Mouse (Mus musculus) common myeloid progenitor, adult 5-6 weeks (primary cell): ENCODE results near the gene Apol9a. TPM values are rescaled to one million over a fixed set of nuclear protein-coding genes. Genes with fewer than 3 reads are reported as not detected.

Source experiments
- ATAC-seq: replicated peaks from 2 replicates; pipeline ENCODE4 v1.8.0; 2016; ENCODE audit warnings: low read depth, mild to moderate bottlenecking, moderate TSS enrichment, inconsistent platforms; ENCODE audit not compliant: poor library complexity, severe bottlenecking
- total RNA-seq: library from RNA; stranded (forward); fragments of 200-1000, 187-1606 nt; gene quantifications from 2 replicates; pipeline ENCODE4 v1.2.3, GENCODE M21; 2017

The Apol9a gene
- total RNA-seq, 1 experiment from 2014 or later = not detected

DNA sequence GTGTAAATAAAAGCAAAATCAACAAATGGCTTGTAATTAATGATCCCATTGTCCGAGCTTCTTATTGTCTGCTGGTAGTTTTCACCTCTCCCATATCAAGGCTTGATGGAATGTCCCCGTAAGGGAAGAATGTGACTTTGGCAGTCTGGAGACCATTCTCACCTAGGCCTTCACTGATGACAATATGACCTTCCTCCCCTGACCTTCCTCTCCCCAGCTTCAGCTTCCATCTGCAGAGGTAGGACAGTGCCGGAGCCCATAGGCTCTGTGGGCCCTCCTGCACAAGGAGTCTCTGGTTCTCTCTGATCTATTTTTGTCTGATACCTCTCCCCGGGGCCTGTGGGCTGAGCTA, 56.5 kb downstream of the Apol9a start:
- ATAC-seq = no peak

Other genes with a start within 250 kb of the Apol9a start
- 1.7 and 2.1 TPM in 2 replicates for gene Rbfox2, start 104.1 kb downstream of the Apol9a start, total RNA-seq
- not detected in 2 replicates for gene Apol7a, start 12.0 kb downstream of the Apol9a start, total RNA-seq
- not detected in 2 replicates for gene Apol7b, start 36.4 kb upstream of the Apol9a start, total RNA-seq
- gene Apol10a, start 65.9 kb upstream of the Apol9a start, total RNA-seq = not detected in 2 replicates
- not detected in 2 replicates for gene Apol11a, start 97.1 kb upstream of the Apol9a start, total RNA-seq
- gene Apol7c, start 122.2 kb upstream of the Apol9a start, total RNA-seq = not detected in 2 replicates
- not detected in 2 replicates for gene 1700025B11Rik, start 150.8 kb upstream of the Apol9a start, total RNA-seq
- gene Apol10b, start 185.0 kb upstream of the Apol9a start, total RNA-seq = 0.59 TPM in 1 of 2 replicates, not detected in the other
- not detected in 2 replicates for gene Gm36245, start 188.1 kb upstream of the Apol9a start, total RNA-seq
- gene Apol11b, start 232.2 kb upstream of the Apol9a start, total RNA-seq = 0.39 TPM in 1 of 2 replicates, not detected in the other